Mouse (Mus musculus): Measurements from ENCODE around the gene Ptger4.

GRCm38 (mm10) chr15:5235527-5235926 is 8.5 kb downstream of the Ptger4 start:
- TF ChIP-seq POLR2A (IDR thresholded peaks at IDR 0.05; ENCODE audit: low read depth, low read length) (no peak), USF2 (conservative IDR thresholded peaks at IDR 0.05; ENCODE audit: low read depth, low read length) (no peak), MAX (IDR thresholded peaks at IDR 0.05; ENCODE audit: low read length) (no peak), CTCF (conservative IDR thresholded peaks at IDR 0.05 in 1 of 2, IDR thresholded peaks at IDR 0.05 in 1 of 2; ENCODE audit: low read depth in 2 of 2, low read length in 2 of 2) (no peak), ELF1 (IDR thresholded peaks at IDR 0.05; ENCODE audit: low read depth, low read length) (no peak), USF1 (IDR thresholded peaks at IDR 0.05; ENCODE audit: low read depth, low read length) (no peak), ZC3H11A (IDR thresholded peaks at IDR 0.05; ENCODE audit: low read depth, low read length) (no peak), MAFK (IDR thresholded peaks at IDR 0.05; ENCODE audit: insufficient replicate concordance, low read length) (no peak), MEF2A (IDR thresholded peaks at IDR 0.05; ENCODE audit: borderline replicate concordance, low read depth, low read length) (no peak), ZMIZ1 (IDR thresholded peaks at IDR 0.05; ENCODE audit: low read depth, low read length) (no peak)
